Mouse (Mus musculus): ENCODE data around the gene Ccdc154. TPM values are rescaled to one million over a fixed set of nuclear protein-coding genes. Genes with fewer than 3 reads are reported as not detected.

Ccdc154 gene
- polyA plus RNA-seq (2012; rRNA removed) = 0.03 TPM in 1 of 2 replicates, not detected in the other
- polyA plus RNA-seq (2014; fragmentation: Nextera tagmentation; extraction: Ambion mirVana) = not detected in 2 replicates

DNA sequence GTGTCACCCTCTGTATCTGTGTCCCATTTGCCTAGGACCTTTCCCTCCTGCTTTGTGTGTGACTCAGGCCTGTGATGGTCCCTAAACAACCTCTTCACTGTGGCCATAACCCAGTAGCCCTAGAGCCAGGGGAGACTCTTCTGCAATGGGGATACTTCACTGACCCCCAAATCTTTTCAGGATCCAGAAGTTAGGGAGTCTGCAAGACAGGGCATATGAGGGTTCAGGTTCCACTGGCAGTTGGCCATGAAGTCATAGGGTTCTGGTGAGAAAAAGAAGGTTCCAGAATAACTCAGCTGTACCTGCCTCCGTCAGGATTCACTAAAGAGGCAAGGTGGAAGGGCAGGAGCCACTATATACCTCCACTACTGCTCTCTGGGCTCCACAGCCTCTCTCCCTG is at the start of gene Ccdc154:
TSS of gene Ccdc154 (plus strand) at position 301 of the 400 bp plus-strand sequence.
- ATAC-seq (ENCODE audit: low FRiP score, low read depth) (no peak), DNase-seq (ENCODE audit: low spot score) (no peak)
- Histone ChIP-seq H3K9ac (ENCODE audit: low read depth, low read length, severe bottlenecking) (0 out of 2 replicates have a peak within 1 kb of the TSS, but pooled peaks have one; percentile 14), H3K4me2 (replicated peaks; ENCODE audit: low read depth, low read length, severe bottlenecking) (no peak within 1 kb of the TSS), H3K27ac (replicated peaks; ENCODE audit: low read depth, low read length) (no peak within 1 kb of the TSS), H3K36me3 (ENCODE audit: control insufficient read depth, insufficient read depth, low read length) (peaks cover 40% of the 10 kb centered on the region), H3K27me3 (ENCODE audit: control insufficient read depth, insufficient read depth, low read length) (no peaks in the 10 kb centered on the region), H3K9me3 (ENCODE audit: control insufficient read depth, low read length) (no peaks in the 10 kb centered on the region), H3K4me3 (replicated peaks; ENCODE audit: low read length) (no peak within 1 kb of the TSS), H3K4me1 (ENCODE audit: control insufficient read depth, insufficient read depth, low read length) (no peaks in the 10 kb centered on the region)
- TF ChIP-seq POLR2A (IDR thresholded peaks at IDR 0.05; ENCODE audit: borderline replicate concordance, extremely low read depth, insufficient read depth, insufficient read length) = no peak
- WGBS = 71% methylated on average over 1 of the region's 1 CpGs

GRCm38 (mm10) chr17:25114908-25115645 is 47.2 kb upstream of the Ccdc154 start:
- ATAC-seq (ENCODE audit: low FRiP score, low read depth) (peak; percentile 24), DNase-seq (ENCODE audit: low spot score) (peak; percentile 15)
- H3K4me1 ChIP-seq (ENCODE audit: control insufficient read depth, insufficient read depth, low read length) = peaks cover 9% of the 10 kb centered on the region
- TF ChIP-seq POLR2A (IDR thresholded peaks at IDR 0.05; ENCODE audit: borderline replicate concordance, extremely low read depth, insufficient read depth, insufficient read length) = no peak
- 10% methylated on average over 23 of the region's 23 CpGs for WGBS
- no peaks in the 10 kb centered on the region for H3K27me3 ChIP-seq (ENCODE audit: control insufficient read depth, insufficient read depth, low read length)
- H3K4me2 ChIP-seq (replicated peaks; ENCODE audit: low read depth, low read length, severe bottlenecking) = peak overlapping the region; percentile 98
- peak overlapping the region; percentile 92 for H3K27ac ChIP-seq (replicated peaks; ENCODE audit: low read depth, low read length)
- peaks cover 16% of the 10 kb centered on the region for H3K36me3 ChIP-seq (ENCODE audit: control insufficient read depth, insufficient read depth, low read length)
- H3K9me3 ChIP-seq (ENCODE audit: control insufficient read depth, low read length) = no peaks in the 10 kb centered on the region
- H3K9ac ChIP-seq (ENCODE audit: low read depth, low read length, severe bottlenecking) = peak overlapping the region; percentile 70
- H3K4me3 ChIP-seq (replicated peaks; ENCODE audit: low read length) = peak overlapping the region; percentile 61

- H3K27ac ChIP-seq (replicated peaks; ENCODE audit: low read depth, low read length) = peak within 1 kb of the TSS; percentile 92
- DNase-seq (ENCODE audit: low spot score) = peak; percentile 95
- H3K9ac ChIP-seq (ENCODE audit: low read depth, low read length, severe bottlenecking) = peak within 1 kb of the TSS; percentile 70
- peak; percentile 94 for ATAC-seq (ENCODE audit: low FRiP score, low read depth)
- peaks cover 9% of the 10 kb centered on the region for H3K4me1 ChIP-seq (ENCODE audit: control insufficient read depth, insufficient read depth, low read length)
- WGBS = 6% methylated on average over 40 of the region's 40 CpGs
- peak within 1 kb of the TSS; percentile 98 for H3K4me2 ChIP-seq (replicated peaks; ENCODE audit: low read depth, low read length, severe bottlenecking)
- peak within 1 kb of the TSS; percentile 61 for H3K4me3 ChIP-seq (replicated peaks; ENCODE audit: low read length)
- H3K9me3 ChIP-seq (ENCODE audit: control insufficient read depth, low read length) = no peaks in the 10 kb centered on the region
- peak; percentile 57; the same call in 1 of the 2 replicates for TF ChIP-seq POLR2A (IDR thresholded peaks at IDR 0.05; ENCODE audit: borderline replicate concordance, extremely low read depth, insufficient read depth, insufficient read length)
- H3K27me3 ChIP-seq (ENCODE audit: control insufficient read depth, insufficient read depth, low read length) = no peaks in the 10 kb centered on the region
- peaks cover 9% of the 10 kb centered on the region; the same call in 1 of the 2 replicates for H3K36me3 ChIP-seq (ENCODE audit: control insufficient read depth, insufficient read depth, low read length)
Observed at GRCm38 (mm10) chr17:25115664-25116432, 46.4 kb upstream of the Ccdc154 start, which contains the start of gene Telo2. Telo2 (minus strand) TSS chr17:25115967.

- 0 out of 2 replicates have a peak, but pooled peaks cover 3% of the 10 kb centered on the region for H3K36me3 ChIP-seq (ENCODE audit: control insufficient read depth, insufficient read depth, low read length)
- H3K4me1 ChIP-seq (ENCODE audit: control insufficient read depth, insufficient read depth, low read length) = peaks cover 9% of the 10 kb centered on the region
- DNase-seq (ENCODE audit: low spot score) (no peak), ATAC-seq (ENCODE audit: low FRiP score, low read depth) (no peak)
- TF ChIP-seq POLR2A (IDR thresholded peaks at IDR 0.05; ENCODE audit: borderline replicate concordance, extremely low read depth, insufficient read depth, insufficient read length) = no peak
- no peaks in the 10 kb centered on the region for H3K27me3 ChIP-seq (ENCODE audit: control insufficient read depth, insufficient read depth, low read length)
- H3K4me2 ChIP-seq (replicated peaks; ENCODE audit: low read depth, low read length, severe bottlenecking) = no peak overlapping the region
- H3K4me3 ChIP-seq (replicated peaks; ENCODE audit: low read length) = no peak overlapping the region
- no peaks in the 10 kb centered on the region for H3K9me3 ChIP-seq (ENCODE audit: control insufficient read depth, low read length)
- WGBS = 42% methylated on average over 4 of the region's 4 CpGs
- H3K27ac ChIP-seq (replicated peaks; ENCODE audit: low read depth, low read length) = no peak overlapping the region
- H3K9ac ChIP-seq (ENCODE audit: low read depth, low read length, severe bottlenecking) = no peak overlapping the region
Observed at GRCm38 (mm10) chr17:25117263-25117662, 45.0 kb upstream of the Ccdc154 start.

GRCm38 (mm10) chr17:25120406-25120805 is 41.9 kb upstream of the Ccdc154 start, which contains the start of gene Ptx4:
Ptx4 (plus strand) TSS chr17:25120760.
- Histone ChIP-seq H3K27me3 (ENCODE audit: control insufficient read depth, insufficient read depth, low read length) (no peaks in the 10 kb centered on the region), H3K9ac (ENCODE audit: low read depth, low read length, severe bottlenecking) (no peak within 1 kb of the TSS), H3K27ac (replicated peaks; ENCODE audit: low read depth, low read length) (no peak within 1 kb of the TSS), H3K4me3 (replicated peaks; ENCODE audit: low read length) (no peak within 1 kb of the TSS), H3K4me1 (ENCODE audit: control insufficient read depth, insufficient read depth, low read length) (0 out of 2 replicates have a peak, but pooled peaks cover 4% of the 10 kb centered on the region), H3K36me3 (ENCODE audit: control insufficient read depth, insufficient read depth, low read length) (no peaks in the 10 kb centered on the region), H3K9me3 (ENCODE audit: control insufficient read depth, low read length) (no peaks in the 10 kb centered on the region), H3K4me2 (replicated peaks; ENCODE audit: low read depth, low read length, severe bottlenecking) (no peak within 1 kb of the TSS)
- ATAC-seq (ENCODE audit: low FRiP score, low read depth) (no peak), DNase-seq (ENCODE audit: low spot score) (no peak)
- WGBS = 5% methylated on average over 3 of the region's 3 CpGs
- TF ChIP-seq POLR2A (IDR thresholded peaks at IDR 0.05; ENCODE audit: borderline replicate concordance, extremely low read depth, insufficient read depth, insufficient read length) = no peak
